Mouse (Mus musculus): ENCODE measurements around the gene Ston1. TPM values are rescaled to one million over a fixed set of nuclear protein-coding genes. Genes with fewer than 3 reads are reported as not detected.

The Ston1 gene
- total RNA-seq, 2 experiments from 2014 or later, result 19.3 to 20.6 TPM

GRCm38 (mm10) chr17:88675310-88676309, 78.1 kb downstream of the Ston1 start:
- no peak for DNase-seq

DNA sequence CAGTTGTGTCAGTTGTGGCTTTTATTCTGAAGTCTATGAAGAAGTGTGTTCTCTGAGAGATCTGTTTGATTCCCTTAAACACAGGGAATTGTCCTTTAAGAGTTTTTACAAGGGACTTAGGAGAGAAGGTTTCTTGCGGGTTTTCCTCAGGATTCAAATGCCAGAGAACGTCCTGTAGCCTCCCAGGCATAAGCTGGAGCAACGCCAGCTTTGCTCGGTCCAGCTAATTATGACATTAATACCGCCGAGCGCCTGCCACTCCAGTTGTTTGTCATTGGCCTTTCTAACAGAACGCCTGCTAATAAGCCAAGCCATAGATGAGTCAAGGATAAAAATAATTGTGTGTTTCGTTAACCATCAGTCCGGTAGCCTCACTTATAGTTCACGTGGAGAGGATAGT, 90.7 kb downstream of the Ston1 start:
- DNase-seq, result no peak

DNA sequence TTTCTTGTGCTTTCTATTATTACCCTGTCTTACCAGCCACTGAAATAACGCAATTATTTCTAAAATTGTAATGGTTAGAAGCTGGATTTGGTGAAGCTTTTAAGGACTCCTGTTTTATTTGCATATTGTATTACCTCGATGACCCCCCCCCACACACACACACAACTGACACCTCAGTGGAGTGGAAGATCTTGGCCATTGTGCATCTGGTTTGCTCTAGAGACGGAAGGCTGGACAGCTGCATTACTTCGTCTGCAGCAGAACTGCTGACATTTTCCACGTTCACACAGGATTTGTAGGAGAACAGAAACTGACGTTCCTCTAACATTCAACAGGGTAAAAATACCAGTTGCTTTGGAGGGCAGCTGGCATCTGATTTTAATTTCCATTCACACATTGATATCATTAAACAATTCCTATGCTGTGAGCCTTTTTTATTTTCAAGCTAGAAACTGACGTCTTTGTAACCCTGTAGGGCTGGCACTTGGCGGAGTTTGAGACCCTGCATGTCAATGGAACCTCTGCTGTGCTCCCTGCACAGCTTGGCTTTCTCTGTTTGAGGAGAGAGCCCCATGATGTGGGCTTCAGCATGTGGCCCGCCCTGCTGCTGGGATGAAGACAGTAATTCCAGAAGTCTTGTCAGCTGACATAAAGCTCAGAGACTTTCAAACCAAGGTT, 99.3 kb downstream of the Ston1 start:
- no peak for DNase-seq

DNA sequence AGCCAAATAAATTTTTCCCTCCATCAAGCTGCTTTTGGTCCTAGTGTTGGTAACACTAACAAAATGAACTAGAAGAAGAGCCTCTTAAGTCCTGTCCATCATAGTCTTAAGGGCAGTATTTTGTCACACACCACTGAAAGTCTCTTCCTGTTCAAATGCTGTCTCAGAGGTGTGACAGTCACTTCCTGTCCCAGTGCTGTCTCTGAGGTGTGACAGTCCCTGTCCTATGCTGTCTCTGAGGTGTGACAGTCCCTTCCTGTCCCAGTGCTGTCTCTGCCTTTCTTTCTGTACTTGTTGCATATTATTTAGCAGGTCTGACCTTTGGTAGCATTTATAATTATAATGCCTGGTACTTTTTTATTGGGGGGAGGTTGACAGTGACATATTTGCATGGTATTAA, 103.4 kb downstream of the Ston1 start:
- DNase-seq, result no peak

- no peak for DNase-seq
These were observed 104.9 kb downstream of the Ston1 start for GRCm38 (mm10) chr17:88702345-88702744.

- no peak for DNase-seq
These were observed 105.6 kb downstream of the Ston1 start for GRCm38 (mm10) chr17:88703112-88703511.

DNA sequence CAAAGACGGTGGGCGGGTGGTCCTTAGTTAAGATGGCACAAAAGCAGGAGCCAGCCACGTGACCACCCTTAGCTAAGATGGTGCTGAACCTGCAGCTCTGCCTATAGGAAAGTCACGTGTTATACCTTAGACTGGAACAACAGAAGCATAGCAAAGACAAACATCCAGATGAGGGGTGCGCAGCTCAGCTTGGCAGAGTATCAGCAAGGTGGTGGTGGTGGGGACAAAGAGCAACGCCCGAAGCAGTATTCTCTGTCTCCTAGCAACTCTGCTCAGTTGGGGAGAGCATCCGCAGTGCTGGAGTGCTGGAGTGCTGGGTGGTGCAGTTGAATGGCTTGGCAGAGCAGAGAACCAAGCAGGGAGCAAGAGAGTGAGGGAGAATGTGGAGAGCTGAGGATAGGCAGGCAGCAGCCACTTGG, 108.8 kb downstream of the Ston1 start:
- no peak for DNase-seq

Other genes starting within 250 kb of the Ston1 start
- gene Foxn2, start 157.0 kb upstream of the Ston1 start, total RNA-seq (2021), result 1 to 10 TPM; 7.4 to 7.9 TPM
- gene Ppp1r21, start 67.6 kb upstream of the Ston1 start, total RNA-seq (2021), result 10 to 100 TPM; 10.1 to 10.8 TPM
- gene Gtf2a1l, start 71.0 kb downstream of the Ston1 start, total RNA-seq (2021), result not detected
- gene Lhcgr, start 194.3 kb downstream of the Ston1 start, total RNA-seq (2021), result under 1 TPM in 1 of 2 experiments, not detected in 1; 0.07 TPM

Measured in heart, adult 18-20 months (tissue).